Mouse (Mus musculus) kidney, adult 8-10 months (tissue): Measurements from ENCODE around the gene Tas2r126.
"Not testable (repeated sequence)": the region's sequence is repeated elsewhere in the genome, so short reads cannot be mapped to it uniquely, and the experiment has no call there.

Experiments used
- DNase-seq, 2 experiments: peaks; one replicate each; pipeline ENCODE4 v3.0.0; 2022

Gene Tas2r126

DNA sequence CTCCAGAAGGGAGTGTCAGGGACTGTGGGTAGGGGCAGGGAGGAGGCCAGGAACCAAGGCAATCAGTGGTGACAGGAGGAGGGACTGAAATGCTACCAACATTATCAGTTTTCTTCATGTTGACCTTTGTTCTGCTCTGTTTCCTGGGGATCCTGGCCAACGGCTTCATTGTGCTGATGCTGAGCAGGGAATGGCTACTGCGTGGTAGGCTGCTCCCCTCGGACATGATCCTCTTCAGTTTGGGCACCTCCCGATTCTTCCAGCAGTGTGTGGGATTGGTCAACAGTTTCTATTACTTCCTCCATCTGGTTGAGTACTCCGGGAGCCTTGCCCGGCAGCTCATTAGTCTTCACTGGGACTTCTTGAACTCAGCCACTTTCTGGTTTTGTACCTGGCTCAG, at the start of gene Tas2r126:
Gene Tas2r126 (plus strand): TSS at position 90 of the 400 bp plus-strand sequence.
- peak in 1 of 2 experiments; percentile 7 for DNase-seq

- DNase-seq = no peak
These were observed 48.7 kb upstream of the Tas2r126 start for GRCm38 (mm10) chr6:42385635-42386034.

GRCm38 (mm10) chr6:42391796-42392330, 42.5 kb upstream of the Tas2r126 start:
- DNase-seq = no peak

DNA sequence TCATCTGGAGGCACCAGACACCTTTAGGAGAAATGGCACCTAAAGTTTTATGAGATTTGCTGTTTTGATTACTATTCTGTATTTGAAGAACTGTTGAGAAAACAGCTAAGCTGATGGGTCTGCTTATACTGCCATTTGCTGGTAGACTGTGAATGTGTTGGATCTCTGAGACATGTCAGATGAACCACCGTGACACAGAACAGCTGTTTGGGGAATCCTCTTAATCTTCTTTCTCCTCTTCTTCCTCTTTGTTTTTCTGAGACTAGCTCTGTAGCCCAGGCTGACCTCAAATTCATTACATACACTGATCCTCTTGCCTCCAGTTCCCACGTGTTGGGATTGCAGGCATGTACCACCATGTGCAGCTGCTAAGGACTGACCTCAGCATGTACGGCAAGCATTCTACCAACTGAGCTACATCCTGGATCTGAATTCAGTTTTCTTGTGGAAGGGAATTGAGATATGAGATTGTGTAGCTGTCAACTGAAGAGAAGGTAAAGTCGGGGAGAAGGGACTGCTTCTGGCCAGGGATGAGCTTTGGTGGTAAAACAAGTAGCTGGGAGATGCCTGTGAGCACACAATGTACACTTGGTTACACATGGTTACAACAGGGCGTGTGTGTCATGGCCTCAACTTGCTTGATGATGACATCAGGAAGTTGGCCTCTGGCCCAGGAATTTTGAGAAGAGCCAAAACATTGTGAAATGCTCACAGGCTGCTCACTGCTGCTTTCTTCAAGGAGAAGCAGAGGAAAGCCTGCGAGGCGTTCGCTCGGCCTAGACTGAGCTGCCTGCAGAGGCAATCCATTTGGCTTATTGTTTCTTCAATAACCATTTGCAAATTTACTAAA, 38.1 kb upstream of the Tas2r126 start:
- peak; percentile 73 to 84 for DNase-seq

GRCm38 (mm10) chr6:42397041-42397657, 37.2 kb upstream of the Tas2r126 start:
- no peak for DNase-seq

- DNase-seq = no peak
These were observed 36.0 kb upstream of the Tas2r126 start for GRCm38 (mm10) chr6:42398285-42398684.

- no peak for DNase-seq
These were observed 35.3 kb upstream of the Tas2r126 start for GRCm38 (mm10) chr6:42398998-42399397.

GRCm38 (mm10) chr6:42399938-42400337, 34.4 kb upstream of the Tas2r126 start, which contains the start of gene Tas2r143:
Tas2r143 (plus strand) TSS chr6:42400238.
- DNase-seq = no peak

DNA sequence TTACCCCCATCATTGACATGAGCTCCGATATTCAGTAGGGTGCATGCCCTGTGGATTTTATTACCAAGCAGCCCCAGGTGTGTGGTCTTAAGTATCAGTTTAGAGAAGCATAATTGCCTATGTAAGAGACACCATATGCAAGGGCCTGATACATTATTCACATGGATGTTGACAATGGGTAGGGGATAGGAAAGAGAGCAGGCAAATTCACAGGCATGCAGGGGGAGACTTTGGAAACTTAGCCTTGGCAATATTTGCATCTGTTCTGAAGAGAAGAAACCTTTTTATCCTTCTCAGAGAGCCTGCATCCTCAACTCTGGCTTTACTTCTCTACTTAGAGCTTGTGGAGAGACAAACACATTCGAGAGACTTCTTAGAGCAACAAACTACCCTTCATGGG, 29.2 kb upstream of the Tas2r126 start, which contains the start of gene Tas2r135:
Gene Tas2r135 (plus strand): TSS at position 301 of the 400 bp plus-strand sequence.
- DNase-seq = no peak

DNA sequence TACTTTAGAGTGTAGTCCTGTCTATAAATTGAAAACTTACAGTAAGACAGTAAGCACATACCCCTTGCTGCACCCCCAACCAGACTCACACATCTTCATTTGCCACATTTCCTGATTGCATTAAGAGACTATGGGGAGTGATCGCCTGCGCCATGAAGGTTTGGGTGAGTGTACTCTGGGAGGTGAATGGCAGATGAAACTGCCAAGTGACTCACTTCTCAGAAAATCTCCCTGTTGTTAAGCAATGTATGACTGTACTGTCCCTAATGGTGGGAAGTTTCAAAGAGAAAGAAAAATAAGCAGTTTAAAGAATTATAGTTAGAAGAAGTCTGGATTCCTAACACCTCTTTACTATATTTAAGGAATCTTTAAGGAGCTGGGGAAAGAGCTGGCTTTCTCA, 14.9 kb upstream of the Tas2r126 start:
- DNase-seq = no peak

GRCm38 (mm10) chr6:42421439-42421838, 12.9 kb upstream of the Tas2r126 start:
- DNase-seq = no peak

DNA sequence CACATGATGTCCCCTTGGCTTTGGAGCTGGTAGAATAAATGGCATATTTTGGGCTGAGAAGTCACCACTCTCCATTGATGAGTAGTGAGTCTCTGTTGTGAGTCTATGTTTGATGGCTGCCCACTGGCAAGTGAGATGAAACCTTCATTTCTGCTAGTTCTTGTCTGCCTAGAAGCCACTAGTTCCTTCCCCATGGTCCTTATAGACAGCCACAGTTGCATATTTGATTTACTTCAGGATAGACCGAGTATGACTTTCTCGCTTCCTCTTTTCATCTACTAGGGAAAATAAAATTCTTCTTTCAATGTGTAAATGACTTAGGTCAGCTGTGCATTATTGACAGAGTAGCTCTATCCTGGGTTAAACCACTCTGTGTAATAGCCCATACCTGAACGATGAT, 9.9 kb upstream of the Tas2r126 start:
- no peak for DNase-seq

GRCm38 (mm10) chr6:42426337-42426736, 8.0 kb upstream of the Tas2r126 start:
- no peak for DNase-seq

DNA sequence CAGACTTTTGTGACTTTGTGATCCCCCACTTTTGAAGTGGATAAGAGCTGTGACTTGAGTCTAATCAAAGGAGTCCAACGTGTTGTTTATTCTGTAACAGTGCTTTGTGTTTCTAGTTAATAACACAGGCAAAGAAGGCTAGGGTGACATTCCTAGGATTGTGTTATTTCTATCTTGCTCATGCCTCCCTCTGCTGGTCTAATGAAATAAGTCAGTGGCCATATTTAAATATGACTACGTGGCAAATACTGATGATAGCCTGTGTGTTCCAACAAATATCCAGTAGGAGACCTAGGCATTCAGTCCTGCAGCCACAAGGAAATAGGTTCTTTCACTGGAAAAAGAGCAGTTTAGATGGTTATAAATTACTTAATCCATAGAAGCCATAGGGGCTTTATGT, 781 bp upstream of the Tas2r126 start:
- no peak for DNase-seq

DNA sequence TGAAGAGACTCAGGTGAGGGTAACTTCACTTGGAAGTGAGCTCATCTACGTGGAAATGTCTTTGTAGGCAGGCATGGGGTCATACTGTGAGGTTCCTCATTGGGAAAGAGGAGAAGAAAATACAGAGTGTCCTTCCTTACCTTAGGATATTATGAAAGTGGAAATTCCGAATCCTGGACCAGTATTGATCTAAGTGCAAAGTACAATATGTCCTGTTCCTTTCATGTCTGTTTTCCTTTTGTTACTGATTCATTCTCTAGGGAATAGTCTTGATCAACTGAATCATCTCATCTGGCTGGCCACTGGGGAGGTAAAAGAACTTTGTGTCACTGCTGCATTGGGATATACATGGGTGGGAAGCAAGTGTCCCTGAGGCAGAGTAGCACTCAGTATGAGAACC, 1.2 kb downstream of the Tas2r126 start:
- no peak for DNase-seq

DNA sequence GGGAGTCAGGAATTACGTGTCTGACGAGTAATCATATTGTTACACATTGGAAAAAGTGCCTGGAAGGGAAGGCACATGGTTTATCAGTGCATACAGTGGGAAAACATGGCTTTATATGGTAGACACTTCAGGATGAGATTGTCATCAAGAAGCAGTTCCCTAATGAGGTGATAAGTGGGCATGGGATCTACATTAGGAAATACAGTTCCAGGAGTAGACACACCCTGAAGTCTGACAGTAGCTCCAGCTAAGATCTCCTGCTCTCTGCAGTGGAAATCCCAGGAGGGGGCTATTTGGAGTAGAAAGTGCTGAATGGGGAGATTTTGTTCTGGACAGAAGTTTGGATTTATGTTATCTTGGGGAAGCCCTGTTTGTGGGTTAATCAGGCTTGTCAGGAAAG, 7.1 kb downstream of the Tas2r126 start:
- DNase-seq = no peak

DNA sequence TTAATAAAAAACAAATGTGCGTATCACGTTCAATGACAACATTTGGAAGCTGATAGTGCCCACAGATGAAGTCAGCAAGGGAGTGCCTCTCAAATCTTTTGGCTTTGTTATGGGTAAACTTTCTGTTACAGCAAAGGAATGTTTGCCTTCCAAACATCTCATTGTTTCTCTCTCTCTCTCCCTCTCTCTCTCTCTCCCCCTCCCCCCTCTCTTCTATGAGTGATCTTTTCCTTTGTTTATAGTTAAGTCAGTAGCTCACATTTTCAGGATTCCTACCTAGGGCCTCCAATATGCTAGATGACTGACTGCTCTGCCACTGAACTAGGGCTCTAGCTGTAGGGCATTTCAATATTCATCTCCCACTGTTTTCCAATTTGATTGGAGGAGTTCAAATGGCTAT, 10.2 kb downstream of the Tas2r126 start:
- DNase-seq = no peak

DNA sequence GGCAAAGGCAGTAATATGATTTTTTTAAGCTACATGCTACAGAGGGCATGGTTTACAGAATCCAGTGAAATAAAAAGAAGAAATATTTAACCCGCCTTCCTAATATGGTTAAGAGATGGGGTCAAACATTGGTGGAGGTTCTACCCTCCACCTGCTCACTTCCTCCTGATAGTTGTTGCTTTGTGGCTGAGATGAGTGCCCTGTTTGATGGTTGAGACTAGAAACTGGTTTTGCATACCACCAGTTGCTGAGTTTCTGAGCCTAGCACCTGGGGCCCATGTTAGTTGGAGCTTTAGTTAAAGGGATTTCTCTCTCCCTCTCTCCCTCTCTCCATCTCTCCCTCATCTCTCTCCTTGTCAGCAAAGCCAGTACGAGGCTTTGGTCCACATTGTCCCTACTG, 13.0 kb downstream of the Tas2r126 start:
- DNase-seq = no peak

- DNase-seq = no peak
These were observed 30.8 kb downstream of the Tas2r126 start, which contains the start of gene Olfr458 for GRCm38 (mm10) chr6:42465096-42465495. Olfr458 (minus strand) TSS chr6:42465196.

DNA sequence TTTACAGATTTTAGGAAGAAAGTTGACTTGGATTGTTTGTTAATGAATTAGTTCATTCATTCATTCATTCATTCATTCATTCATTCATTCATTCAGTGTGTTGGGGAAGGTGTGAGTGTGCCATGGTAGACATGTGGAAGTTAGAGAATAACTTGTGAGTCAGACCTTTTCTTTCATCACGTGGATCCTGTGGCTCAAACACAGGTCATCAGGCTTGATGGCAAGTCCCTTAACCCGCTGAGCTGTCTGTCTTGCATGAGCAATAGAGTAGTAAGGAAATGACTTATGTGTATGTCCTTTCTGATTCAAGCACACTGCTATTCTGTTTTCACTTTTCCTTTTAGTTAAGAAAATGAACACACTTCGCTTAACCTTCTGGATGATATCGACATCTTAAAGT, 36.2 kb downstream of the Tas2r126 start:
- DNase-seq = no peak

- DNase-seq = not testable (repeated sequence)
These were observed 37.0 kb downstream of the Tas2r126 start for GRCm38 (mm10) chr6:42471298-42471697.

GRCm38 (mm10) chr6:42476235-42476634, 41.9 kb downstream of the Tas2r126 start, which contains the start of gene Olfr457:
Olfr457 (minus strand) TSS chr6:42476335.
- DNase-seq = no peak

- DNase-seq = no peak
These were observed 50.3 kb downstream of the Tas2r126 start for GRCm38 (mm10) chr6:42484633-42485032.
